Mouse (Mus musculus) liver, adult 2 months (tissue): ENCODE data around the gene Pxmp4. TPM values are rescaled to one million over a fixed set of nuclear protein-coding genes. Genes with fewer than 3 reads are reported as not detected.

Source experiments
- DNase-seq: peaks from one replicate; pipeline ENCODE4 v3.0.0-alpha.2; 2011; ENCODE audit warnings: low read depth, low spot score; ENCODE audit errors: extremely low read depth
- H3K27ac ChIP-seq: fragments of 200-500 bp; replicated peaks from 2 replicates; pipeline ENCODE4 v1.5.1; 2012; ENCODE audit warnings: low read depth, mild to moderate bottlenecking, control low read depth, inconsistent platforms, low read length; ENCODE audit not compliant: insufficient read depth
- H3K27me3 ChIP-seq: fragments of 200-500 bp; 2 replicates; pipeline ENCODE4 v1.6.1; 2012; ENCODE audit warnings: mild to moderate bottlenecking, moderate library complexity, low read length, inconsistent platforms; ENCODE audit not compliant: control insufficient read depth, insufficient read depth
- H3K36me3 ChIP-seq: fragments of 200-500 bp; 2 replicates; pipeline ENCODE4 v1.6.1; 2012; ENCODE audit warnings: low read length, inconsistent platforms; ENCODE audit not compliant: control insufficient read depth, insufficient read depth
- H3K4me1 ChIP-seq: fragments of 200-500 bp; 2 replicates; pipeline ENCODE4 v1.6.1; 2011; ENCODE audit warnings: low read length; ENCODE audit not compliant: control insufficient read depth, insufficient read depth
- H3K4me3 ChIP-seq: fragments of 200-500 bp; 2 replicates; pipeline ENCODE4 v1.5.1; 2011; ENCODE audit warnings: low read depth, mild to moderate bottlenecking, control low read depth, low read length, moderate library complexity; ENCODE audit not compliant: insufficient read depth
- H3K79me2 ChIP-seq: fragments of 200-500 bp; 2 replicates; pipeline ENCODE4 v1.6.1; 2012; ENCODE audit warnings: inconsistent platforms, mild to moderate bottlenecking, low read length, moderate library complexity; ENCODE audit not compliant: control insufficient read depth, insufficient read depth
- H3K9ac ChIP-seq: fragments of 200-500 bp; 2 replicates; pipeline ENCODE4 v1.6.1; 2012; ENCODE audit warnings: low read depth, mild to moderate bottlenecking, control low read depth, inconsistent platforms, low read length
- CTCF ChIP-seq: fragments of 200-500 bp; IDR thresholded peaks from 2 replicates; pipeline ENCODE4 v1.5.1; 2011; ENCODE audit warnings: low read depth, low read length, control low read depth
- POLR2A ChIP-seq: fragments of 200-500 bp; IDR thresholded peaks from 2 replicates; pipeline ENCODE4 v1.6.1; 2011; ENCODE audit warnings: low read length, control low read depth; ENCODE audit not compliant: insufficient read depth; ENCODE audit errors: extremely low read depth
- WGBS: fragments of 180-500 bp; shearing (Covaris S2); methylation state at CpG from one replicate; pipeline ENCODE4 v1.1.7; 2018; 5-methylcytosine and 5-hydroxymethylcytosine counted together
- polyA plus RNA-seq: library from polyadenylated mRNA; depleted of rRNA; stranded (reverse); fragments of >200 nt; gene quantifications from 2 replicates; pipeline ENCODE4 v1.2.3, GENCODE M21; 2012; rRNA removed
- total RNA-seq: library from RNA; depleted of rRNA; stranded (reverse); fragments of >200 nt; gene quantifications from 2 replicates; pipeline ENCODE4 v1.2.3, GENCODE M21; 2014; rRNA removed

The Pxmp4 gene
- total and polyA plus RNA-seq, 2 experiments, result 39.9 to 127 TPM

GRCm38 (mm10) chr2:154546711-154547110 is 56.8 kb downstream of the Pxmp4 start, which contains the start of gene 1700003F12Rik:
Gene 1700003F12Rik (plus strand): TSS chr2:154547085.
- H3K4me3 ChIP-seq, result no peak within 1 kb of the TSS
- peaks cover 7% of the 10 kb centered on the region; the same call in 1 of the 2 replicates for H3K27me3 ChIP-seq
- no peak within 1 kb of the TSS for H3K9ac ChIP-seq
- no peaks in the 10 kb centered on the region for H3K79me2 ChIP-seq
- H3K27ac ChIP-seq, result no peak within 1 kb of the TSS
- no peaks in the 10 kb centered on the region for H3K36me3 ChIP-seq
- TF ChIP-seq POLR2A (no peak), CTCF (no peak)
- WGBS, result 93% methylated on average over 10 of the region's 10 CpGs
- no peaks in the 10 kb centered on the region; the same call in 1 of the 2 replicates for H3K4me1 ChIP-seq
- DNase-seq, result no peak

GRCm38 (mm10) chr2:154543567-154544347 is 59.8 kb downstream of the Pxmp4 start:
- H3K27ac ChIP-seq, result no peak overlapping the region
- no peaks in the 10 kb centered on the region for H3K27me3 ChIP-seq
- TF ChIP-seq CTCF (no peak), POLR2A (no peak)
- DNase-seq, result no peak
- no peak overlapping the region for H3K9ac ChIP-seq
- no peak overlapping the region for H3K4me3 ChIP-seq
- H3K36me3 ChIP-seq, result no peaks in the 10 kb centered on the region; the same call in 1 of the 2 replicates
- no peaks in the 10 kb centered on the region for H3K79me2 ChIP-seq
- WGBS, result 90% methylated on average over 9 of the region's 9 CpGs
- H3K4me1 ChIP-seq, result no peaks in the 10 kb centered on the region

- Histone ChIP-seq H3K4me1 (no peaks in the 10 kb centered on the region), H3K4me3 (no peak overlapping the region), H3K36me3 (peaks cover 2% of the 10 kb centered on the region; the same call in 1 of the 2 replicates), H3K79me2 (no peaks in the 10 kb centered on the region), H3K27ac (no peak overlapping the region), H3K9ac (no peak overlapping the region), H3K27me3 (no peaks in the 10 kb centered on the region)
- TF ChIP-seq POLR2A, result no peak
- TF ChIP-seq CTCF, result no peak
- no peak for DNase-seq
- 89% methylated on average over 2 of the region's 2 CpGs for WGBS
Observed at GRCm38 (mm10) chr2:154541630-154542029, 61.9 kb downstream of the Pxmp4 start.

DNA sequence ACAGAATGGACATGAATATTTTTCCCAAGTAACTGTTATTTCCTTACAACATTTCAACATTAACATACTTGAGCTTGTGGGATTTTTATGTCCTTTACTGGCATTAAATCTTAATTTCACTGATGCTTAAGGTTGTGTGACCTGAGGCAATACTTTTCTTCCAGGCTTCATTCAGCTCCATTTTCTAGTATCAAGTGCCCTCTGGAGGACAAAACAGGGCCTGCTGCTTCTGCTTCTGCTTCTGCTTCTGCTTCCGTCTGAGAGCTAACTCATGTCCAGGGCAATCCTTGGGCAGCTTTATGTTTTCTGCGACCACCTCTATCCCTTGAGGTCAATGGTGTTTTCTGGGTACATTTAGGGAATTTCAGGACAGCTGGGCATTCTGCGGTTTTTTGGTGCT is 63.8 kb downstream of the Pxmp4 start:
- Histone ChIP-seq H3K9ac (no peak overlapping the region), H3K4me3 (no peak overlapping the region), H3K36me3 (peaks cover 15% of the 10 kb centered on the region), H3K79me2 (no peaks in the 10 kb centered on the region), H3K27me3 (no peaks in the 10 kb centered on the region), H3K27ac (no peak overlapping the region), H3K4me1 (no peaks in the 10 kb centered on the region)
- WGBS, result 80% methylated on average over 3 of the region's 3 CpGs
- no peak for DNase-seq
- TF ChIP-seq POLR2A (no peak), CTCF (peak; percentile 48)

DNA sequence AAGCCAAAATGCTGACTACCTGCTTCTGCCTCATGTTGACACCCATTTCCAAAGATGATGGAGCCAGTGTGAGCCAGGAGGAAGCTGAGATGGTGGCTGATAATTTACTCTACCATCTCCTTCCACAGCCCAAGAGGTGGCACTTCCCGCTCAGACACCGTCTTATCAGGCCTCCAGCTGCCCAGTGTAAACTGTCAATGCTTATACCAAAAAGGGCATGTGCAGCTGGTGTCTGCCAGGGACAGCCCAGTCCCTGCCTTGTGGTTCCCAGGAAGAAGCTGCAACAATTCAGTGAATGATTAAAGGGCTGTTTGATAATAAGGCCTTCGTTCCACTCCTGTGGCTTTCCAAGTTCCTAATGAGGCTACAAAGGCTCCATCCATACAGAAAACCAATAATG is 64.8 kb downstream of the Pxmp4 start:
- H3K36me3 ChIP-seq, result peaks cover 21% of the 10 kb centered on the region
- no peak for TF ChIP-seq POLR2A
- no peak for TF ChIP-seq CTCF
- no peak overlapping the region for H3K27ac ChIP-seq
- no peaks in the 10 kb centered on the region for H3K79me2 ChIP-seq
- DNase-seq, result no peak
- H3K9ac ChIP-seq, result no peak overlapping the region
- no peaks in the 10 kb centered on the region for H3K27me3 ChIP-seq
- H3K4me3 ChIP-seq, result no peak overlapping the region
- 60% methylated on average over 3 of the region's 3 CpGs for WGBS
- no peaks in the 10 kb centered on the region for H3K4me1 ChIP-seq

DNA sequence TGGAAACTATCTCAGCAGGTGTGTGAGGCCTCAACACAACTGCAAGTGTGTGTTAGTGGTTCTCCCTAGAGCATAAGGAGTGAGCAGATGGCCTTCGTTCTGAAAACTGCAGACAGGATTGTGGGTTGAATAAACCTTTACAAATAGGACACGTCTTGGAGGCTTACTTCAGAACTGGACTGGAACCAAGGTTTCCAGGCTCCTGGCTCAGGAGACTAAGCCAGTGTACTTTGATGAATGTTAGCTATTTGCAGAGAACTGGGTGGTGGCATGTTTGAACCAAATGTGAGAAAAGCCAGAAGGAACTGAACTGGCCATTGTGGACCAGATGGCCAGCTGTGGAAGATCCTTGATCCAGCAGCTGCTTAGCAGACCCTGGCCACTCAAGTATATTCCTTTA is 65.2 kb downstream of the Pxmp4 start:
- no peak for DNase-seq
- H3K9ac ChIP-seq, result no peak overlapping the region
- H3K4me3 ChIP-seq, result no peak overlapping the region
- 70% methylated on average over 2 of the region's 2 CpGs for WGBS
- H3K36me3 ChIP-seq, result peaks cover 21% of the 10 kb centered on the region
- TF ChIP-seq POLR2A, result no peak
- no peak for TF ChIP-seq CTCF
- no peaks in the 10 kb centered on the region for H3K4me1 ChIP-seq
- H3K79me2 ChIP-seq, result no peaks in the 10 kb centered on the region
- no peaks in the 10 kb centered on the region for H3K27me3 ChIP-seq
- H3K27ac ChIP-seq, result no peak overlapping the region

Other genes starting within 250 kb of the Pxmp4 start
- gene Cdk5rap1, start 230.7 kb downstream of the Pxmp4 start, total RNA-seq, result 21.8 and 28.8 TPM in 2 replicates
- gene Cdk5rap1, start 230.7 kb downstream of the Pxmp4 start, polyA plus RNA-seq, result 10.5 and 11.0 TPM in 2 replicates
- 10.3 and 11.3 TPM in 2 replicates for gene Snta1, start 195.6 kb downstream of the Pxmp4 start, total RNA-seq
- 21.4 and 24.7 TPM in 2 replicates for gene Snta1, start 195.6 kb downstream of the Pxmp4 start, polyA plus RNA-seq
- gene Cbfa2t2, start 167.2 kb downstream of the Pxmp4 start, total RNA-seq, result 7.3 and 10.3 TPM in 2 replicates
- gene Cbfa2t2, start 167.2 kb downstream of the Pxmp4 start, polyA plus RNA-seq, result 4.3 and 4.6 TPM in 2 replicates
- gene 1700003F12Rik, start 56.6 kb downstream of the Pxmp4 start, total RNA-seq, result not detected in 2 replicates
- gene 1700003F12Rik, start 56.6 kb downstream of the Pxmp4 start, polyA plus RNA-seq, result 0.54 TPM in 2 replicates
- 0.09 and 0.13 TPM in 2 replicates for gene Actl10, start 51.9 kb downstream of the Pxmp4 start, total RNA-seq
- gene Actl10, start 51.9 kb downstream of the Pxmp4 start, polyA plus RNA-seq, result not detected in 2 replicates
- 0.09 and 0.13 TPM in 2 replicates for gene Necab3, start 44.8 kb downstream of the Pxmp4 start, total RNA-seq
- 0.09 TPM in 1 of 2 replicates, not detected in the other for gene Necab3, start 44.8 kb downstream of the Pxmp4 start, polyA plus RNA-seq
- gene E2f1, start 33.8 kb downstream of the Pxmp4 start, total RNA-seq, result 1.1 and 2.3 TPM in 2 replicates
- 2.4 and 3.8 TPM in 2 replicates for gene E2f1, start 33.8 kb downstream of the Pxmp4 start, polyA plus RNA-seq
- 0.18 and 1.0 TPM in 2 replicates for gene Zfp341, start 9.6 kb upstream of the Pxmp4 start, total RNA-seq
- 3.2 TPM in 2 replicates for gene Zfp341, start 9.6 kb upstream of the Pxmp4 start, polyA plus RNA-seq
- not detected in 2 replicates for gene 4930519P11Rik, start 9.7 kb upstream of the Pxmp4 start, total RNA-seq
- 0.37 TPM in 1 of 2 replicates, not detected in the other for gene 4930519P11Rik, start 9.7 kb upstream of the Pxmp4 start, polyA plus RNA-seq
- 54.4 and 57.7 TPM in 2 replicates for gene Chmp4b, start 48.0 kb upstream of the Pxmp4 start, total RNA-seq
- gene Chmp4b, start 48.0 kb upstream of the Pxmp4 start, polyA plus RNA-seq, result 37.6 and 37.8 TPM in 2 replicates
- gene Gm14214, start 166.3 kb upstream of the Pxmp4 start, total RNA-seq, result not detected in 2 replicates
- gene Gm14214, start 166.3 kb upstream of the Pxmp4 start, polyA plus RNA-seq, result not detected in 2 replicates
- 57.6 and 61.0 TPM in 2 replicates for gene Raly, start 187.4 kb upstream of the Pxmp4 start, total RNA-seq
- 79.0 and 82.2 TPM in 2 replicates for gene Raly, start 187.4 kb upstream of the Pxmp4 start, polyA plus RNA-seq
- not detected in 2 replicates for gene a, start 187.7 kb upstream of the Pxmp4 start, total RNA-seq
- not detected in 2 replicates for gene a, start 187.7 kb upstream of the Pxmp4 start, polyA plus RNA-seq